Mouse (Mus musculus): Measurements from ENCODE around the gene Smtnl1. TPM values are rescaled to one million over a fixed set of nuclear protein-coding genes. Genes with fewer than 3 reads are reported as not detected.

Gene Smtnl1
- total and polyA plus RNA-seq, 3 experiments, result not detected

DNA sequence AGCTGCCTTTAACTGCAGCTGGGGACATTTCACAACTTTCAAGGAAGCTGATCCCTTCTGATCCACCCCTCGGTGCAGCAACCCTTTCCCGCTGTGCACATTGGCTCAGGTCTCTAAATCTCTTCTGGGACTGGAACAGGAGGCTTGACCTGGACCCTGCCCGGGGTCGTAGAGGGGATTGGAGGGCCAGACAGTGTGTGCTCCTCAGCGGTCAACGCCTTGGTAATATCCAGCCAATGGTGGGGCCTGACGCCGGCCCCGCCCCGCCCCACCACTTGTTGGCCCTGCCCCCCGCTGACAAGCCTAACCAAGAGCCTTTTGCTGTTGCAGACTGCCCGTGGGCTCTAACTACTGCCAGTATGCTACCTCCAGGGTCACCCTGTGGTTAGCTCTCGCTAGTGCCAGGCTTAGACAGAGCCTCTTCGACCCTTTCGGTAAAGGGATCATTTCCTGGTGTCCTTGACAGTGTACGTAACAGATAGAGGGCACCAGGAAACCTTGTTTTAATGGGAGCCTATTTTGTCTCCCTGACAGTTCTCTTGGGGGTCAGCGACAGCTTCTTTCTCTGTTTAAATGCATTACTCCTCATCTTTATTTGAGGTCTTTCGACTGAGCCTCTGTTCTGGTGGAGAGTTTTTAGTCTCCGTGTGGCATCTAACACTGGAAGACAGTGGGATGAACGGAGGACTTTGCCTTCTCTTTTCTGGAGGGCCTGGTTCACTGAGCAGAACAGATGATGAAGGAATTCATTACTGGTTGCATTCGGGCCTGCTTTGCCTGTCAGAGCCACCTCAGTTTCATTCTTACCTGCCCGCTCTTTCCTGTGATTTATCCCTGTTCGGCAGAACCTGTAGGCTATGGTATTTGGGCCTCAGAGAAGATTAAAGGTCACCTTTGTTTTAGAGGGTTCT is 28.9 kb upstream of the Smtnl1 start:
- Histone ChIP-seq H3K4me1 (ENCODE audit: control insufficient read depth in 1 of 2, insufficient read depth in 2 of 2, low read length in 2 of 2) (no peaks in the 10 kb centered on the region), H3K9me3 (replicated peaks; ENCODE audit: insufficient read depth, low read length) (no peaks in the 10 kb centered on the region), H3K9ac (ENCODE audit: control insufficient read depth, low read depth, low read length, poor library complexity, severe bottlenecking) (no peak overlapping the region), H3K27ac (ENCODE audit: control insufficient read depth, low read depth, low read length) (no peak overlapping the region), H3K4me3 (ENCODE audit: control insufficient read depth in 1 of 2, insufficient read depth in 1 of 2, low read depth in 2 of 2, low read length in 2 of 2) (no peak overlapping the region), H3K27me3 (ENCODE audit: control insufficient read depth in 1 of 2, insufficient read depth in 2 of 2, low read length in 2 of 2) (no peaks in the 10 kb centered on the region), H3K79me2 (ENCODE audit: control insufficient read depth, insufficient read depth, low read length, poor library complexity) (peaks cover 13% of the 10 kb centered on the region; the same call in 1 of the 2 replicates), H3K36me3 (ENCODE audit: control insufficient read depth in 1 of 2, insufficient read depth in 2 of 2, low read length in 2 of 2) (peaks cover 0 to 7% of the 10 kb centered on the region in 2 experiments; a peak in 2 of 4 replicates)
- TF ChIP-seq TCF12 (IDR thresholded peaks at IDR 0.05; ENCODE audit: low read depth, low read length) (no peak), MEF2A (IDR thresholded peaks at IDR 0.05; ENCODE audit: extremely low read depth, insufficient replicate concordance, low read depth, low read length, poor library complexity, severe bottlenecking) (no peak)
- DNase-seq (ENCODE audit: low read depth, low spot score), result no peak

DNA sequence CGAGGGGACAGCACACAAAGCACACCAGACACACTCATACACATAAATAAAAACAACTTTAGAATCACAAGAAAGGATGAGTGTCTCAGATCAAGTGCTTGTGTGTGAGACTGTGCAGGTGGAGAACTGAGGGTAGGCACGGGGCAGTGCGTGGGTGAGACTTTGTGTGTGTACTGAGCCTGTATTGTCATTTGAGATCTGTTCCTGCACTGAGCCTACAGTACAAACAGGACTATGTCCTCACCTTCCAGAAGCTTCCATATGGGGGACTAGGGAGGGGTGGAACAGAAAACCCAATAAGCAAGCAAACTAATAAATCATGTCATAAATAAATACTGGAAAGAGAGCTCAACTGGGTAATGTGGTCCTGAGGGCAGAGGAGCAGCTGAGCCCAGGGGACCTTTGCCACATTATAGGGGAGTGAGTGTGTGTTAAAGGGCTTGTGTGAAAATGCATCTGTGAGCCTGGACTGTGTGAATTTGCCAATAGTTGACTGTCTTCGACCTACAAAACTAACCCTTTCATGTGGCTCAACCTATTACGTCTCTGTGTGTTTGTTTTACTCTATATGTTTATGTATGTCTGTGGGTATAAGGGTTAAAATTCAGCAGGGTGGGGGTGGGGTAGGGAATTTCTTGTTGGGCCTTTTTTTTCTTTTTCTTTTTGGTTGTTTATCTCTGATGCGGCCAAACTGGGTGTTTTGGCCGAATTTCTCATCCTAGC is 28.1 kb upstream of the Smtnl1 start:
- Histone ChIP-seq H3K4me3 (ENCODE audit: control insufficient read depth in 1 of 2, insufficient read depth in 1 of 2, low read depth in 2 of 2, low read length in 2 of 2) (no peak overlapping the region), H3K9me3 (replicated peaks; ENCODE audit: insufficient read depth, low read length) (no peaks in the 10 kb centered on the region), H3K27me3 (ENCODE audit: control insufficient read depth in 1 of 2, insufficient read depth in 2 of 2, low read length in 2 of 2) (no peaks in the 10 kb centered on the region), H3K9ac (ENCODE audit: control insufficient read depth, low read depth, low read length, poor library complexity, severe bottlenecking) (no peak overlapping the region), H3K36me3 (ENCODE audit: control insufficient read depth in 1 of 2, insufficient read depth in 2 of 2, low read length in 2 of 2) (peaks cover 7% of the 10 kb centered on the region in 2 experiments), H3K79me2 (ENCODE audit: control insufficient read depth, insufficient read depth, low read length, poor library complexity) (peaks cover 16% of the 10 kb centered on the region), H3K27ac (ENCODE audit: control insufficient read depth, low read depth, low read length) (no peak overlapping the region), H3K4me1 (ENCODE audit: control insufficient read depth in 1 of 2, insufficient read depth in 2 of 2, low read length in 2 of 2) (peaks cover under 1% of the 10 kb centered on the region in 2 experiments; a peak in 2 of 4 replicates)
- TF ChIP-seq NRF1 (IDR thresholded peaks at IDR 0.05; ENCODE audit: insufficient read depth, low read depth, low read length, poor library complexity, severe bottlenecking), result no peak
- no peak for DNase-seq (ENCODE audit: low read depth, low spot score)

DNA sequence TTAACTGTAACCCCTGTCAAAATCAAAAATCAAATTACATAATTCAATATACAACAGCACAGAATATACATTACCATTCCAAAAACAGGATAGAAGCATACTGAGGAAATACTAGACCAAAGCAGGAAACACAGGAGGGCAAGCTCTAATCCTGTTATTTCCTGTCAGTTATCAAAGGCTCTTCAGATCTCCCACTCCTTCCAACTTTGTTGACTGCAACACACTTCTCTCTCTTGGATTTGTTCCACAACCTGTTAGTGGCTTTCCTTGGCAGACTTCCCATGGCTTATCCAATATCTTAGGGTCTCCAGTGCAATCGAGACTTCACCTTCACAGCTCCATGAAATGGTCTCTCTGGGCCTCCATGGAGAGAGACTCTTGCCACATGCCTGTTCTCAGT is 22.8 kb upstream of the Smtnl1 start:
- Histone ChIP-seq H3K9ac (ENCODE audit: control insufficient read depth, low read depth, low read length, poor library complexity, severe bottlenecking) (no peak overlapping the region), H3K79me2 (ENCODE audit: control insufficient read depth, insufficient read depth, low read length, poor library complexity) (peaks cover 60% of the 10 kb centered on the region), H3K4me1 (ENCODE audit: control insufficient read depth in 1 of 2, insufficient read depth in 2 of 2, low read length in 2 of 2) (peaks cover 25 to 26% of the 10 kb centered on the region in 2 experiments), H3K27me3 (ENCODE audit: control insufficient read depth in 1 of 2, insufficient read depth in 2 of 2, low read length in 2 of 2) (no peaks in the 10 kb centered on the region), H3K9me3 (replicated peaks; ENCODE audit: insufficient read depth, low read length) (no peaks in the 10 kb centered on the region), H3K36me3 (ENCODE audit: control insufficient read depth in 1 of 2, insufficient read depth in 2 of 2, low read length in 2 of 2) (peaks cover 8 to 40% of the 10 kb centered on the region in 2 experiments), H3K27ac (ENCODE audit: control insufficient read depth, low read depth, low read length) (no peak overlapping the region), H3K4me3 (ENCODE audit: control insufficient read depth in 1 of 2, insufficient read depth in 1 of 2, low read depth in 2 of 2, low read length in 2 of 2) (no peak overlapping the region)
- DNase-seq (ENCODE audit: low read depth, low spot score), result peak; percentile 50
- TF ChIP-seq MXI1 (IDR thresholded peaks at IDR 0.05; ENCODE audit: low read depth, low read length) (peak; percentile 36; the same call in 1 of the 2 replicates), USF1 (IDR thresholded peaks at IDR 0.05; ENCODE audit: low read depth, low read length) (no peak), MYB (IDR thresholded peaks at IDR 0.05; ENCODE audit: low read depth, low read length) (no peak), KAT2A (conservative IDR thresholded peaks at IDR 0.05; ENCODE audit: low read depth, low read length) (no peak), TBP (IDR thresholded peaks at IDR 0.05; ENCODE audit: low read depth, low read length) (no peak), NRF1 (IDR thresholded peaks at IDR 0.05; ENCODE audit: insufficient read depth, low read depth, low read length, poor library complexity, severe bottlenecking) (no peak), POLR2A (IDR thresholded peaks at IDR 0.05; ENCODE audit: control insufficient read depth in 1 of 2, insufficient read depth in 1 of 2, low read depth in 1 of 2, low read length in 2 of 2, poor library complexity in 1 of 2) (no peak), EP300 (IDR thresholded peaks at IDR 0.05; ENCODE audit: low read depth in 1 of 2, low read length in 2 of 2) (peak; percentile 70 to 78), POLR2AphosphoS5 (IDR thresholded peaks at IDR 0.05; ENCODE audit: borderline replicate concordance, low read depth, low read length) (no peak), ZMIZ1 (IDR thresholded peaks at IDR 0.05; ENCODE audit: low read depth, low read length) (no peak), POLR2AphosphoS2 (IDR thresholded peaks at IDR 0.05; ENCODE audit: low read length) (0 out of 2 replicates have a peak, but pooled peaks have one; percentile 51), RAD21 (IDR thresholded peaks at IDR 0.05; ENCODE audit: low read depth, low read length) (no peak), TCF12 (IDR thresholded peaks at IDR 0.05; ENCODE audit: low read depth, low read length) (peak; percentile 79; the same call in 1 of the 2 replicates), ZNF384 (IDR thresholded peaks at IDR 0.05; ENCODE audit: low read depth, low read length) (no peak), GATA1 (IDR thresholded peaks at IDR 0.05; ENCODE audit: low read depth, low read length) (peak; percentile 61), SMC3 (IDR thresholded peaks at IDR 0.05; ENCODE audit: low read depth, low read length) (no peak), CHD2 (IDR thresholded peaks at IDR 0.05; ENCODE audit: low read length) (no peak), ZKSCAN1 (IDR thresholded peaks at IDR 0.05; ENCODE audit: low read depth, low read length) (no peak), RCOR1 (IDR thresholded peaks at IDR 0.05; ENCODE audit: low read depth, low read length) (peak; percentile 87), ELF1 (IDR thresholded peaks at IDR 0.05; ENCODE audit: low read depth, low read length) (peak; percentile 40; the same call in 1 of the 2 replicates)

Data from MEL (cell line).